Mouse (Mus musculus) left cerebral cortex, postnatal 10 days (tissue): ENCODE measurements around the gene Inafm2. TPM values are rescaled to one million over a fixed set of nuclear protein-coding genes. Genes with fewer than 3 reads are reported as not detected.

Source experiments
- DNase-seq, 2 experiments: peaks; one replicate each; pipeline ENCODE4 v3.0.0; 2021 to 2022; ENCODE audit warnings: low spot score in 2 of 2, mixed read lengths in 1 of 2; ENCODE audit errors: extremely low spot score in 1 of 2
- intact Hi-C: fragments of 180-260 bp; cut with DNase I; formaldehyde crosslinking; loops from one replicate; pipeline ENCODE4 v1.15.1; 2025
- total RNA-seq, 2 experiments: library from RNA; stranded (reverse); gene quantifications; 2 replicates each; pipeline ENCODE4 v1.2.3; 2021

The Inafm2 gene
- total RNA-seq, 2 experiments from 2014 or later = 26.1 to 28.5 TPM

DNA sequence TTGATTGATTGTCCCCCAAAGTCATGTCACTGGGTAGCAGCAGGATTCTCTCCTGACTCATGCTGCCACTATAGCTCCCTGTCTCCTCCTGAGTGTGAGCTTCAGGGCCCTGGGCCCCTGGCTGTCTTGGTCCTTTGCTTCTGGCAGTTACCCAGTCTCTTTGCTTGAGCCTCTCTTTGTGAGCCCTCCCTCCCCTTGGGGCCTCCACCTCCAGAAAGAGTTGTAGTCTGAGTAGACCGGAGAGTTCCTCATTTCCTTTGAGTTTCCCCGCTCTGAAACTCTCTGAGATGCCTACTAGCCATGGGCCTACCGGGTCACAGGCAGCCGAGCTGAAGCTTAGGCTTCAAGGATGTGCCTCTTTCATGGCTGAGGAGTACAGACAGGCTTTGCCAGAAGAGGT, 48.1 kb downstream of the Inafm2 start:
- intact Hi-C loops = no loop called here
- no peak for DNase-seq

Other genes starting within 250 kb of the Inafm2 start
- gene Bmf, start 196.1 kb upstream of the Inafm2 start, total RNA-seq = 1 to 10 TPM; 4.0 to 5.2 TPM
- gene Bub1b, start 147.5 kb upstream of the Inafm2 start, total RNA-seq = 1 to 10 TPM; 2.8 to 4.5 TPM
- gene Pak6, start 82.5 kb upstream of the Inafm2 start, total RNA-seq = 100 to 1,000 TPM; 168 to 174 TPM
- 1 to 10 TPM; 5.9 to 8.9 TPM for gene Ankrd63, start 41.8 kb upstream of the Inafm2 start, total RNA-seq
- gene Plcb2, start 17.3 kb upstream of the Inafm2 start, total RNA-seq = 1 to 10 TPM; 2.2 to 3.3 TPM
- 1 to 10 TPM; 2.3 to 2.4 TPM for gene Ccdc9b, start 16.9 kb downstream of the Inafm2 start, total RNA-seq
- not detected for gene Phgr1, start 27.0 kb downstream of the Inafm2 start, total RNA-seq
- 100 to 1,000 TPM; 177 to 187 TPM for gene Disp2, start 34.0 kb downstream of the Inafm2 start, total RNA-seq
- 1 to 10 TPM; 3.3 to 3.5 TPM for gene Knstrn, start 68.2 kb downstream of the Inafm2 start, total RNA-seq
- gene Ivd, start 116.2 kb downstream of the Inafm2 start, total RNA-seq = 10 to 100 TPM; 63.1 to 70.0 TPM
- 10 to 100 TPM; 29.9 to 32.1 TPM for gene Bahd1, start 154.6 kb downstream of the Inafm2 start, total RNA-seq
- gene Chst14, start 180.7 kb downstream of the Inafm2 start, total RNA-seq = 1 to 10 TPM; 2.4 to 2.9 TPM